Mouse (Mus musculus) forebrain, embryonic 10.5 days (tissue): ENCODE data around the gene Ccdc169. TPM values are rescaled to one million over a fixed set of nuclear protein-coding genes. Genes with fewer than 3 reads are reported as not detected.

Source experiments
- DNase-seq: peaks from one replicate; pipeline ENCODE4 v3.0.0-alpha.2; 2017; ENCODE audit warnings: low spot score; ENCODE audit errors: extremely low spot score
- H3K27ac ChIP-seq: fragments of 300-500 bp; sonication (generic); 2 replicates; pipeline ENCODE4 v1.5.1; 2016; ENCODE audit warnings: mild to moderate bottlenecking
- H3K27me3 ChIP-seq: fragments of 300-500 bp; sonication (generic); 2 replicates; pipeline ENCODE4 v1.6.1; 2016; ENCODE audit warnings: mild to moderate bottlenecking; ENCODE audit not compliant: poor library complexity, severe bottlenecking
- H3K36me3 ChIP-seq: fragments of 300-500 bp; sonication (generic); replicated peaks from 2 replicates; pipeline ENCODE4 v1.6.1; 2016; ENCODE audit warnings: mild to moderate bottlenecking, moderate library complexity
- H3K4me1 ChIP-seq: fragments of 300-500 bp; sonication (generic); 2 replicates; pipeline ENCODE4 v1.6.1; 2016
- H3K4me3 ChIP-seq: fragments of 300-500 bp; sonication (generic); 2 replicates; pipeline ENCODE4 v1.5.1; 2016; ENCODE audit warnings: mild to moderate bottlenecking, moderate library complexity
- H3K9me3 ChIP-seq: fragments of 300-500 bp; sonication (generic); 2 replicates; pipeline ENCODE4 v1.6.1; 2016; ENCODE audit warnings: mild to moderate bottlenecking, moderate library complexity
- WGBS: fragments of 180-500 bp; shearing (Covaris S2); methylation state at CpG from one replicate; pipeline ENCODE4 v1.1.7; 2016; 5-methylcytosine and 5-hydroxymethylcytosine counted together
- polyA plus RNA-seq: library from polyadenylated mRNA; unstranded; fragments of >200 nt; fragmentation: Nextera tagmentation; extraction: Ambion mirVana; gene quantifications from 2 replicates; pipeline ENCODE4 v1.2.1, GENCODE M21; 2016

Ccdc169 gene
- polyA plus RNA-seq = 0.06 TPM in 1 of 2 replicates, not detected in the other

DNA sequence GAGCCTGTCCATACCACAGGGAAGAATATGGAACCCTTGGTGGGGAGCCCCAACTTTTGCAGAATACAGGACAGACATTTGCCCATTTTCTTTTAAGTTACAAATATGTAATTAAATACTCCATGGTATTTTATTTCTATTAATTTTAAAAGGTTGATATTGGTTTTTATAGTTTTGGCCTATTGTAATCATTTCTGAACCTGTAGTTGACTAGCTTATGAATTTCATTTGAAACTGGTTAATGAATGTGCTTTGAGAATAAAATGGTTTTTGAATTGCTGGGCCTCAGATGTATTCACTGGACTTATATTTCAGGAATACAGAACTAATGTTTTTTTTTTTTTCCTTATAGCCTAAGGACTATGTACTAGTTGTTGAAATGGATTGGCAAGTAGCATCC, at the start of gene Ccdc169:
Ccdc169 (plus strand) TSS at position 301 of the 400 bp plus-strand sequence.
- no peaks in the 10 kb centered on the region for H3K27me3 ChIP-seq
- no peaks in the 10 kb centered on the region for H3K9me3 ChIP-seq
- no peak for DNase-seq
- H3K4me1 ChIP-seq = no peaks in the 10 kb centered on the region
- no peak within 1 kb of the TSS for H3K4me3 ChIP-seq
- peaks cover 69% of the 10 kb centered on the region for H3K36me3 ChIP-seq
- H3K27ac ChIP-seq = no peak within 1 kb of the TSS

DNA sequence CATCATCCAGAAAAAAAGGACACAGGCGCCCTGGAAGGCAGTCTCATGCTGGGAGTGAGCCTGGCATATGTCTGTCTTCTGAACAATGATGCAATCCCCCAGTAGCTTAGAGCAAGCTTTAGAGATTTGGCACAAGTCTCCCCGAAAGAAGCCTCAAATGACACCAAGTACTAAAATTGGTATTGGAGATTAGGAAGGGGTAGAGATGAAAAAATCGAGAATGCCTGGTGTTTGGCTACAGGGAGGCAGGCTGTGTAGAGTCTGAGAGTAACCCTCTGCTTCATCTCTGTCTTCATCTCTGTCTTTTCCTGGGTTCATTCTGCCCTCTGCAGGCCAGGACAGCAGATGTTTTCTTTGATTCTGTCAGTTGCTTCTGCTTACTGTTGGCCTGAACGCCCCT, 49.8 kb upstream of the Ccdc169 start:
- no peak overlapping the region for H3K4me3 ChIP-seq
- H3K36me3 ChIP-seq = no peaks in the 10 kb centered on the region
- H3K27me3 ChIP-seq = no peaks in the 10 kb centered on the region
- H3K9me3 ChIP-seq = no peaks in the 10 kb centered on the region
- H3K27ac ChIP-seq = no peak overlapping the region
- H3K4me1 ChIP-seq = no peaks in the 10 kb centered on the region
- WGBS = 73% methylated on average over 4 of the region's 4 CpGs
- DNase-seq = no peak

DNA sequence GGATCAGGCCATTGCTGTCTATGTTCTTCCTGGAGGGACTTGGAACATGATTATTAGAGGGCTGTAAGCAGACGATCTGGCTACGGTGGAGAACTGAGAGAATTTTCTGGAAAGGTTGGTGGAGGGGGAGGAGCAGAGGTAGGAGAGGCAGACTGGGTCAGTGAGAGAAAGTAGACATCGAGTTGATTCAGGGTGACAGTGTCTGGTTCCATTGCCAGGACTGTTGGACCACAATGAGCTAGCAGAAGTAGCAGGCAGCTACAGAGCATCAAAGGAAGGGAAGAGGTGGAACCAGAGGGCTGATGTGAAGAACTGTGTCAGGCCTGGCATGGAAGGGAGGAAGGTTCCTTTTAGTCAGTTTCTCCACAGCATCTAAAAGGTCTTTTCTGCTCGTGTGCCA, 48.8 kb upstream of the Ccdc169 start:
- no peaks in the 10 kb centered on the region for H3K27me3 ChIP-seq
- no peak for DNase-seq
- H3K4me1 ChIP-seq = no peaks in the 10 kb centered on the region
- H3K9me3 ChIP-seq = no peaks in the 10 kb centered on the region
- 81% methylated on average over 4 of the region's 4 CpGs for WGBS
- H3K36me3 ChIP-seq = no peaks in the 10 kb centered on the region
- no peak overlapping the region for H3K27ac ChIP-seq
- H3K4me3 ChIP-seq = no peak overlapping the region

DNA sequence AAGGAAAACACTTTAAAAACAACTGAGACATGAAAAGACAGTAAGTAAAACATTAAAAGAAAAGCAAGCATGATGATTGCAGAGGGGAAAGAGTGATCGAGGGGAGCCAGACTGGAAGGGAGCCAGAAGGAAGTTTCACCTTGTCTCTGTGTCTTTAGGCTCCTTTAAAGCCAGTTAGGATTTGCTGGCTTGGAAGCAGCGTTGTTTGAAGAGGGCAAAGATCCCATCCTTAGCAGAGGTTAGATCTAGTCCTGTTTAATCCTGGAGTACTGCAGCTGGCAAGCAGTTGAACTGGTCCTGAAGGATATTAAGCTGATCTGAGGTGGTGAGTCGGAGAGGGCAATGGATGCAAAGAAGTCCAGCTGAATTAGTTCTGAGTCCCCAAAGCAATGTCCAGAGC, 48.3 kb upstream of the Ccdc169 start:
- Histone ChIP-seq H3K4me1 (no peaks in the 10 kb centered on the region), H3K9me3 (no peaks in the 10 kb centered on the region), H3K4me3 (no peak overlapping the region), H3K36me3 (no peaks in the 10 kb centered on the region), H3K27ac (no peak overlapping the region), H3K27me3 (no peaks in the 10 kb centered on the region)
- DNase-seq = no peak
- WGBS = 83% methylated on average over 3 of the region's 3 CpGs

DNA sequence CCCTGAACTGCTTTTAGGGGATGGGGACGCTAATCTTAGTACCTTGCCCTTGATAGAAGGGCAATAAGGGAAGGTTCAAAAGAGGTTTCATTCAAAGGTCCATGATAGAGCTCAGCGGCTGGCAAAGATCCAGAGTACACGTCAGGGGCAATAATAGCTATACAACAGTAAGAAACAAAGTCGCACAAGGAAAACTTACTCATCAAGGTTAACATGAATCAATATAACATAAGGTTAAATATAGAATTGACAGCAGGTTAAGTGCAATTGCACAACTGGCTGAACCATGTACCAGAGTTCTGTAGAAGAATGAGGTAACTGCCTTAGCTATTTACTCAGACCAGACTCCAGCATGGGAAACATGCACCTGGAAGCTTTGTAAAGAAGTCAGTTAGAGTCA, 47.8 kb upstream of the Ccdc169 start:
- H3K4me3 ChIP-seq = no peak overlapping the region
- no peaks in the 10 kb centered on the region for H3K4me1 ChIP-seq
- DNase-seq = no peak
- H3K27ac ChIP-seq = no peak overlapping the region
- H3K36me3 ChIP-seq = no peaks in the 10 kb centered on the region
- H3K9me3 ChIP-seq = no peaks in the 10 kb centered on the region
- H3K27me3 ChIP-seq = no peaks in the 10 kb centered on the region
- WGBS = 89% methylated on average over 4 of the region's 4 CpGs

DNA sequence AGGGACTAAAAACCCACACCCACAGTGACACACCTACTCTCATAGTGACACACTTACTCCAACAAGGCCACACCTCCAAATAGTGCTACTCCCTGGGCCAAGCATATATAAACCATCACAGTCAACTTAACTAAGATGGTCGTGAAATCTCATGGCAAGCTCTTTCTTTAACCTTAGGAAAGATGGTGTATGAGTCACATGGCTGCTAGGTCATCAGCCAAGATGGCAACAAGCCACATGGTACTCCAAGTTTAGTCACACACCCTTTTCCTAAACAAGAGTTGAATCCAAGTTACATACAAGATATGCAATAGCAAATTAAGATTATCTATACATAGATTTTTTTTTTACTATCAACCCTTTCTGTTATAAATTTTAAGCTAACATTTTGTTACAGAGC, 44.0 kb upstream of the Ccdc169 start:
- Histone ChIP-seq H3K36me3 (no peaks in the 10 kb centered on the region), H3K4me3 (no peak overlapping the region), H3K27ac (no peak overlapping the region), H3K27me3 (no peaks in the 10 kb centered on the region), H3K9me3 (no peaks in the 10 kb centered on the region), H3K4me1 (peaks cover 27% of the 10 kb centered on the region)
- no peak for DNase-seq
- WGBS = 89% methylated on average over 1 of the region's 1 CpGs

DNA sequence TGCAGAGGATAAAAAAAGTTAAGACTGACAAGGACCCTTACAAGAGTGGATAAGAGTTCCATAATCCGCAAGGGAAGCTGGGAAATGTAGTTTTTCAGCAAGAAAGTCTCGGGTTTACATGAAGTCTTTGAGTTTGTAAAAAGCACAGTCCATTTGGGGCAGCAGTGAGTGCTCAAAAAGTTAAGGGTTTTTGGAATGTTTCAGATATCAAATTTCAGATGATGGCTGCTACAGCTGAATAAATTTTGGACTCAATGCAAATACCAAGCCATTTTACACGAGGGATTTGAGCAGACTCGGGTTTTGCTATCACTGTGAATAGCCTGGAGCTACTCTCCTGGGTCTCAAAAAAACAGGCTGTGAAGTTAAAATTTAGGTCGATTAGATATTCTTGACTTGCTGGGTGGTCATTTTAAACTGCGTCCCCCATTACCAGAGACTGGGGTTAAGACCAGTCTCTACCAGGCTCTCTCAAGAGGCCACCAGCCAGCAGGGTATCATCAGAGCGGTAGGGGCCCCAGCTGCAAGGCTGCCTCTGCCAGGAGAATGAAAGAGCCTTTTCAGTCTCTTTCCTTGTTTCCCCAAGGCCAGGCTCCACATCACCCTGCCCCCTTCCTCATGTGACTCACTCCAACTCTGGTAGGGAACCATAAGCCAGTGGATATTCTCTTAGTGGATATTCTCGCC, 41.0 kb upstream of the Ccdc169 start:
- DNase-seq = peak; percentile 51
- Histone ChIP-seq H3K36me3 (no peaks in the 10 kb centered on the region), H3K27me3 (no peaks in the 10 kb centered on the region), H3K4me3 (peak overlapping the region; percentile 14; the same call in 1 of the 2 replicates), H3K9me3 (no peaks in the 10 kb centered on the region), H3K27ac (peak overlapping the region; percentile 84), H3K4me1 (peaks cover 29% of the 10 kb centered on the region)
- WGBS = 32% methylated on average over 8 of the region's 8 CpGs

DNA sequence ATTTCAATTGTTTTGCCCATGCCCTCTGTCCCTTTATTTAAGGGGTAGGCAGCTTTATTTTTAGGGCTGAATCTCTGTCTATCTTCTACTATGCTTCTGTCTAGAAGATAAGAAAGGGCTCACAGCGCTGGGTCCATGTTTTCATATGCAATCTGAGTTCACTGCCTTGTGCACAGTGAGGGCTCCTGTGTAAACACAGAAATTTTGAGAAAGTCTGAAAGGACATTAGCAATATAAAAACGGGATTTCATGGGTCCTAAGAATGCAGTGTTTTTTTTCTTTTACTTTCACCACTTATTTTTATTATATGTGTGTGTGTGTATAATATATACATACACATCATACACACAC, 40.5 kb upstream of the Ccdc169 start:
- Histone ChIP-seq H3K27ac (peak overlapping the region; percentile 84), H3K4me1 (peaks cover 29% of the 10 kb centered on the region), H3K27me3 (no peaks in the 10 kb centered on the region), H3K4me3 (0 out of 2 replicates have a peak overlapping the region, but pooled peaks have one; percentile 14), H3K36me3 (no peaks in the 10 kb centered on the region), H3K9me3 (no peaks in the 10 kb centered on the region)
- 71% methylated on average over 2 of the region's 2 CpGs for WGBS
- DNase-seq = no peak

DNA sequence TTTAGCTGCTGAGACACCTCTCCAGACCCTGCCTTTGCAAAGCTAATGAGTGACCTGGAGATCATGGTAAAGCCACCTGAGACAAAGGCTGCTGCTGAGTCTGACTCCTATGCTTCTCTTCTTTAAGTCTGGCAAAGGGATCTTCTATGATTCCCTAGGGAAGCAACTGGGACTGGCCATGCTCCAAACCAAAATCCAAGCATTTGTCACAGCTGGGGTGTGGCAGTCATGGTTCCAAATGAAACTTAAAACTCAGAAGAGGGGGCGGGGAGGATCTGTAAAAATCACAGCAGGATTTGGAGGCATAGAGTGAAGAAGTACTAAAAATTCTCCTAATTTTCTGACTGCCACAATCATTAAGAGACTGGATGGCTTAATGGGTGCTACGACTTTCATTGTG, 40.0 kb upstream of the Ccdc169 start:
- H3K9me3 ChIP-seq = no peaks in the 10 kb centered on the region
- no peak for DNase-seq
- no peaks in the 10 kb centered on the region for H3K36me3 ChIP-seq
- WGBS = 84% methylated on average over 2 of the region's 2 CpGs
- H3K4me3 ChIP-seq = no peak overlapping the region
- no peaks in the 10 kb centered on the region for H3K27me3 ChIP-seq
- peaks cover 29% of the 10 kb centered on the region for H3K4me1 ChIP-seq
- H3K27ac ChIP-seq = peak overlapping the region; percentile 84

DNA sequence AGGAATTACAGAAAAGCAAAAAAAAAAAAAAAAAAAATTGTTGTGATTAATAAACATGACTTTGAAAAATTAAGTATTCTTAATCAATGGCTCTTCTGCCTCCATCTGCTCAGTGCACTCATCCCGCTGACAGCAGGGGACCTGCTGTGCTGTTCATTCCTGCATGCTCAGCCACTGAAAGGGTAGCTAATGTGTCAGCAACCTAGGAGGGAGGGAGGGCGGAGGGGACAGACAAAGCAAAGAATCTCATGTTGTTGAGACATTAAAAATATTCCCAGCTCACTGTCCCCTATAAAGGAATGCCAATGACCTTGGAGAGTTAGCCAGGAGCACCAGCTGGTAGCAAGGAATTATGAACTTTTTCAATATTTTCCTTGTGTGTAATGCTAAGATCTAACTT, 39.1 kb upstream of the Ccdc169 start:
- no peaks in the 10 kb centered on the region for H3K27me3 ChIP-seq
- H3K4me1 ChIP-seq = peaks cover 29% of the 10 kb centered on the region
- no peaks in the 10 kb centered on the region for H3K9me3 ChIP-seq
- peak overlapping the region; percentile 53; the same call in 1 of the 2 replicates for H3K27ac ChIP-seq
- 32% methylated on average over 2 of the region's 2 CpGs for whole genome bisulfite sequencing
- DNase-seq = no peak
- no peaks in the 10 kb centered on the region for H3K36me3 ChIP-seq
- no peak overlapping the region for H3K4me3 ChIP-seq

DNA sequence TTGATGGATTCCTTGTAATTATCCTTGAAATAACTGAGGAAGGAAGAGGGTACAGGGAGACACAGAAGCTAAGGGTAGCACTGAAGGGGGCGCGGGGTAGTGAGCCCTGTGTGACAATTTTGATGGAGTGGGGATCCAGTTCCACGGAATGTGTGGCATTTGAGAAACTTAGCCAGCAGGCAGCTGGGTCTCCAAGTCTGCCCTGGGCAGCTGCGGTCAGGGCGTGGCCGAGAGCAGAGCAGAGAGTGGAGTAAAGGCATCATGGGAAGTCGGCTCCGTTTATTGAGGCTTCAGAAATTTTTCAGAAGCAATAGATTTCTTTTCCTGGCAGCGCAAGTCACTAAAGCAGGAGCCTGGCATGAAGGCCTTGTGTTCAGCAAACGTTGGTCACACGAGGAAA, 38.1 kb upstream of the Ccdc169 start:
- Histone ChIP-seq H3K4me1 (peaks cover 29% of the 10 kb centered on the region), H3K36me3 (no peaks in the 10 kb centered on the region), H3K9me3 (no peaks in the 10 kb centered on the region), H3K27me3 (no peaks in the 10 kb centered on the region), H3K27ac (peak overlapping the region; percentile 12; the same call in 1 of the 2 replicates), H3K4me3 (no peak overlapping the region)
- DNase-seq = no peak
- 90% methylated on average over 11 of the region's 11 CpGs for WGBS

DNA sequence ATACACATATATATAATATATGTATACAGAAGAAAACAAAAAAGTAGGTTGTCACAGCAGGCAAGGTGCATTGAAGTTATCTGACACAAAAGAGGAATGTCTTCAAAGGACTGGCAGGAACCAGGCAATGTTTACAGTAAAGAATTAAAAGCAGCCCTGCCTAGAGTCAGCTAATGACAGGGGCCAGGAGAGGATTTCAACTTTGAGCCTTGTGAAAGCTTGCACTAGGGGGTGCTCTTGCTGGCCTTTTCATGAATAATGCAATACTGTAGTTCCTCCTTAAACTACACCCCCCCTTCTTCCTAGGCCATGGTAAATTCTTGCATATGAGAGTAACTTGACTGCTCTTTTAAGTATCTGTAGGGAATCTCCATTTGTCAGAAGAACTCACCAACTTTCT, 36.0 kb upstream of the Ccdc169 start:
- peaks cover 22% of the 10 kb centered on the region for H3K4me1 ChIP-seq
- H3K27me3 ChIP-seq = no peaks in the 10 kb centered on the region
- H3K27ac ChIP-seq = no peak overlapping the region
- no peak for DNase-seq
- no peak overlapping the region for H3K4me3 ChIP-seq
- H3K36me3 ChIP-seq = no peaks in the 10 kb centered on the region
- H3K9me3 ChIP-seq = no peaks in the 10 kb centered on the region

DNA sequence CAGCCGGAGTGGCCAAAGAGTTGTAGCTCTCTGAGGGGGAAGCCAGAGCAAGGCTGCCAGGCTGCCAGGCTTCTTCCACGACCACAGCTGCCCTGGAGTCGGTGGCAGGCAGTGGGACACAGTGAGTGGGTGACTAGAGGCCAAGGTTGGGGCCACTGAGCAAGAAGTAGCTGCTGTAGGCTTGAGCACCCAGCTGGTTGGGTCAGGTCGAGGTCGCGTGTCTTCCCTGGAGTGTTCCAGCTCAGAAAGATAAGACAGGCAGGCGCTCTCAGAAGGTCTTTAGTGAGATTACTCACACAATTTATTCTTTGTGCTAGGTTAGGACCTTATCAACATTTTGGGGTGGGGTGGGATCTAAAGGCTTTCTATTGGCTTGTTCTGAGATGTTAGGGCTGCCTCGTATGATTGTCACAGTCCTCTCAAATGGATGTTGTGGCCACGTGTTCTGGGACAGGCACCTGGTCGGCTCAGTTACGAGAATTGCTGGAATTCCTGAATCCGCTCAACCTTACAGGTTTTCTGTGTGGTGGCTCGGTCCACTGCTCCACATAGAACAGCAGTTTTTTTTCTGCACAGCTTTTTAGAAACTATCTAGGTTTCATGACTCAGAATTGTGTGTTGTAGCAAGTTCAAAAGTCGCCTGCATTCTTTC, 31.6 kb upstream of the Ccdc169 start:
- no peak overlapping the region for H3K4me3 ChIP-seq
- no peaks in the 10 kb centered on the region for H3K9me3 ChIP-seq
- no peaks in the 10 kb centered on the region for H3K4me1 ChIP-seq
- H3K27me3 ChIP-seq = no peaks in the 10 kb centered on the region
- DNase-seq = no peak
- WGBS = 92% methylated on average over 14 of the region's 14 CpGs
- no peaks in the 10 kb centered on the region for H3K36me3 ChIP-seq
- no peak overlapping the region for H3K27ac ChIP-seq
